Mouse (Mus musculus) embryo, embryonic 9.5 days (tissue): Measurements from ENCODE around the gene Olfr31.
A peak's percentile ranks its signal among the peaks of the same experiment; 100 is the strongest.

ENCODE experiments used
- DNase-seq: peaks from one replicate; pipeline ENCODE4 v3.0.0-alpha.2; 2017; ENCODE audit errors: extremely low spot score

Gene Olfr31

GRCm38 (mm10) chr14:14322528-14322927, at the start of gene Olfr31:
Gene Olfr31, plus strand, starts transcription at chr14:14322828.
- DNase-seq, result no peak

- DNase-seq, result no peak
Observed at GRCm38 (mm10) chr14:14294426-14294825, 28.2 kb upstream of the Olfr31 start.

GRCm38 (mm10) chr14:14308938-14309337, 13.7 kb upstream of the Olfr31 start:
- peak; percentile 9 for DNase-seq

GRCm38 (mm10) chr14:14309416-14309815, 13.2 kb upstream of the Olfr31 start:
- no peak for DNase-seq

- peak; percentile 90 for DNase-seq
Observed at GRCm38 (mm10) chr14:14345113-14345871, 22.7 kb downstream of the Olfr31 start.

- peak; percentile 83 for DNase-seq
Observed at GRCm38 (mm10) chr14:14345948-14346812, 23.6 kb downstream of the Olfr31 start, which contains the start of gene Il3ra. Gene Il3ra, plus strand, starts transcription at chr14:14346275.

- no peak for DNase-seq
Observed at GRCm38 (mm10) chr14:14346813-14347100, 24.1 kb downstream of the Olfr31 start.

GRCm38 (mm10) chr14:14347151-14347835, 24.7 kb downstream of the Olfr31 start:
- DNase-seq, result no peak

- no peak for DNase-seq
Observed at GRCm38 (mm10) chr14:14347836-14348621, 25.4 kb downstream of the Olfr31 start.

- no peak for DNase-seq
Observed at GRCm38 (mm10) chr14:14348674-14349401, 26.2 kb downstream of the Olfr31 start.

GRCm38 (mm10) chr14:14349485-14350262, 27.0 kb downstream of the Olfr31 start:
- no peak for DNase-seq

GRCm38 (mm10) chr14:14350263-14351147, 27.9 kb downstream of the Olfr31 start:
- no peak for DNase-seq

GRCm38 (mm10) chr14:14351148-14351455, 28.5 kb downstream of the Olfr31 start:
- DNase-seq, result no peak

GRCm38 (mm10) chr14:14351721-14352590, 29.3 kb downstream of the Olfr31 start:
- DNase-seq, result no peak

- no peak for DNase-seq
Observed at GRCm38 (mm10) chr14:14352606-14353005, 30.0 kb downstream of the Olfr31 start.

- no peak for DNase-seq
Observed at GRCm38 (mm10) chr14:14353081-14353732, 30.6 kb downstream of the Olfr31 start.

GRCm38 (mm10) chr14:14353740-14354510, 31.3 kb downstream of the Olfr31 start:
- DNase-seq, result peak; percentile 6
